Mouse (Mus musculus) adrenal gland (tissue): ENCODE measurements at regions not wholly inside any gene's neighbourhood (a gene's known extent, or its start where the extent isn't known, plus 50 kb on each side); places are given as distances from the start of the nearest gene placed in this dataset.
"Not testable (repeated sequence)": the region's sequence is repeated elsewhere in the genome, so short reads cannot be mapped to it uniquely, and the experiment has no call there.

Experiments used
- intact Hi-C: fragments of 180-260 bp; cut with DNase I; formaldehyde crosslinking; loops from one replicate; pipeline ENCODE4 v1.15.1; 2025

DNA sequence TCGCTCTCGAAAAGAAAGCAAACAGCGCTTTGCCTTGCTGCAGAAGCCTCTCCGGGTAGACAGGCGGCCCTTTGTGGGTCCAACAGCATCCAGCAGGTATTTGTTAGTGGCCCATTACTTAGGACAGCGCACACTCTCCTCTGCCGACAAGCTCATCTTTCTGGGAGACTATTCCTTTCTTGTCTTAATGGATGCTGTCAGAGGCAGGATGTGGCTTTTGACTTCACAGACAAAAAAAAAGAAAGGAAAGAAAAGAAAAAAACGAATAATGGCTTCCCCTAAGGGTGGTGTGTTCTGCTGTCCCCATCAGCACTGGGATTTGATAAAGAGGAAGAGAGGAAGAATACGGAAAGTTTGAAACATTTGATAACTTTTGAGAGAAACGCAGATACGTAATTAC lies 94.7 kb upstream of the Jarid2 start:
- intact Hi-C loops, result no loop called here

DNA sequence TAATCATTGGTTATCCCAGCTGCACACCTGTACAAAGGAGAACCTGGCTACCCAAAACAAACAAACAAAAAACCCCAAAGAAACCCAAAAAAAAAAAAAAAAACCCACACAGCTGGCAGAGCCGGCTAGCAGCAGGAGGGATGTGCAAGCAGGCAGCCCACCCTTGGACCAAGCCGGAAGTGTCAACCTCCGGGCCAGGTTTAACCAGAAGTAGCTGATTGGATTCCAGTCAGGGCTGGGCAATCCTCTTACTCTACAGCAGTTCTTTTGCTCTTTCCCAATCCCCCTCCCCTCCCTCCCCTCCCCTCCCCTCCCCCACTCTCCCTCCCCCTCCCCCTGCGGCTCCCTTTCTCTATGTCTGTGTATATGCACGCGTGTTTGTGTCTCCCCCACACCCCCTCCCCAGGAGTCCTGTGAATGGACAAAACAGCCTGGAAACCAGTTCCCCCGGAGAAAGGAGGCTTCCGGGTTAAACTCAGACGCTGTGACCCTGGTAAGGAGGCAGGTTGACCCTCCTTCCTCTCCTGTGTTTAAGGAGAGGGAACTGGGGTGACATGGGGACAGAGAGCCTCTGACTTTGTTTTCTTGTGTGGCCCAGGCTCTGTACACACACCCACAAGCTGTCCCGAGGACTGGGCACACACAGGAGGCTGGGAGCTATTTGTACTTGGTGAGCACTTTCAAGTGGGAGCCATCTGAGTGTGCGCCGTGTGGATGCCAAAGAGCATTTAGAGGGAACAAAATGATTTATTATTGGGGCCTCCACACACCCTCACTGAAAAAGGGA lies 93.9 kb upstream of the Jarid2 start:
- intact Hi-C loops, result no loop called here

DNA sequence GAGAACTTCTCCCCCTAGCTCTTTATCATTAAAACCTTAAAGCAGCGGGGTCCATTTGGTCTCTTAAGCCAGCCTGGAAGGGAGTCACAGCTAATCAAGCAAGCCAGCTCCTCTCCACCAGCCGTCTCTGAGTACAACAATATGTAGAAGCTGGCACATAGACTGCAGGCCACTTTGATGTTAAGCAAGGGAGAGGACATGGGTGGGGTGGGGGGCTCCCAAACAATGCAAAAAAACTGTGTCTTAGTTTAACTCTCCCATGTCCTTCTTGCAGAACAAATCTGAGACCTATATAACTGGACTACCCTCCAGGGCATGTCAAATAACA lies 93.3 kb upstream of the Jarid2 start:
- intact Hi-C loops, result no loop called here

DNA sequence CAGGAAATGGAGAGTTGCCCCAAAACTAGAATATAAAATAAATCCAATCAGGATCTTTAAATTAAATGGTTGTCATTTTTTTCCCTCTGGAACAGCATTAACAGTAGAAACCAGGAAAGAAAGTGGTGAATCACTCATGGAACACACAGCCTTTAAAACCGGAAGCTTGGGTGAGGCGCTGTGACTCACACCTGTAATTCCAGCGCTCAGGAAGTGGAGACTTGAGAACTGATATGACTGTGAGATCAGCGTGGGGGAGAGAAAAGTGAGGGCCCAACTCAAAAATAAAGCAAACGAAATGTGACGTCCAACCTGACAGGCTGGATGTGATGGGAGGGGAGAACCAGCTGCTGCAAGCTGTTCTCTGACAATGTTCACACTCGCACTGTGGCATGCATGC lies 86.9 kb upstream of the Jarid2 start:
- intact Hi-C loops, result no loop called here

DNA sequence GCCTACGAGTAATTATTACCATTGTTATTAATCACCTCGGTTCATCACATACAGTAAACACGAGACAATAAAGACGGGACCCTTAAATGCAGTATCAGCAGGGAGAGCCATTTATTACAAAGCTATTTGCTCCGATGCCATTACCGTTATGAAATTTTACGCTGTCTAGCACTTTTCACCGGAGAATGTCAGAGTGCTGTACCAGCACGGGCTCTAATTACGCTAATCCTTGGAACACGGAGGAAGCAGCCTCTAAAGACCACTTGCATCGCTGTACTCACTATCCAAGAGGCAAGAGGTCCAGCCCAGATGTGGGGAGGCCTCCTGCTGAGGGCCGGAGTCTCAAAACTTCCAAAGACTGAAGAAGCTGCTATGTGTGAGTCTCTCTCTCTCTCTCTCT lies 79.2 kb upstream of the Jarid2 start:
- intact Hi-C loops, result no loop called here

DNA sequence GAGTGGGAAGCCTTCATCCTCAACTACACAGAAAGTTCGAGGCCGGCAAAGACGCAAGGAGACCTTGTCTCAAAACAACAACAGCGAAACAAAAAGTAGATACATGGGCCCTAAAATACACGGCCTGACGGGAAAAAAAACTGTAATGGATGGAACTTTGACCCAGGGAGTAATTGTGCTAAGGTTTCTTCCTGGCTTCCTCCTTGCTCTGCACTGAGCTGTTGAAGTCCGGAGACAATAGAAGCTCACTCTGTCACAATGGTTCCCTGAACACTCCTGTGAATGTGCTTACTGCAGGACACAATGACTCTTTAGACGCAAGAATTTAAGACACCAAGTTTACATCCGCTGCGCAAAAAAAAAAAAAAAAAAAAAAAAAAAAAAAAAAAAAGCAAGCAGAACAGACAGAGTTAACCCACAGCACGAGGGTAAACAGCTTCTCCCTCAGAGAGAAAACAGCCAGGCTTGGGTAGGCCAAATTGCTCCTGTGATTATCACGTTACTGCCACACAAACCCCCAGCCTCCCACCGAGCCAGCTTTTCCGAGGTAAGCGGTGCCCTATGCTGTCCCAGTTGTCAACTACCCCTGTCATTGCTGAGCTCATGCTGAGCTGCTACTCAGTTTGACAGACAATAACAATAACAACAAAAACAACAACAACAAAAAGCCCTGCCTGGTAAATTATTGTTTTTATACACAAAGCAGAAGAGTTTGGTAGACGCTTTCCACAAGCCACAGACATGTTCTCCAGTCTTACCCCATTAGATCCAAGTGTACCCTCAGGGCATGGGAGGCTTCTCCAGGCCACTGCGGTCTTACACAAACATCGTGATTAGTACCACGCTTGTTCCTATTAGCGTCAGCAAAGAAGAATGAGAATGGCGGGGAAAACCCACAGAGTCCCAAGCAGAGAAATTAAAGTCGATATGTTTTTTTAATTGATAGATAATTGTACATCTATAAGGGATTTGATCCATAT lies 77.7 kb upstream of the Jarid2 start:
- intact Hi-C loops, result no loop called here

DNA sequence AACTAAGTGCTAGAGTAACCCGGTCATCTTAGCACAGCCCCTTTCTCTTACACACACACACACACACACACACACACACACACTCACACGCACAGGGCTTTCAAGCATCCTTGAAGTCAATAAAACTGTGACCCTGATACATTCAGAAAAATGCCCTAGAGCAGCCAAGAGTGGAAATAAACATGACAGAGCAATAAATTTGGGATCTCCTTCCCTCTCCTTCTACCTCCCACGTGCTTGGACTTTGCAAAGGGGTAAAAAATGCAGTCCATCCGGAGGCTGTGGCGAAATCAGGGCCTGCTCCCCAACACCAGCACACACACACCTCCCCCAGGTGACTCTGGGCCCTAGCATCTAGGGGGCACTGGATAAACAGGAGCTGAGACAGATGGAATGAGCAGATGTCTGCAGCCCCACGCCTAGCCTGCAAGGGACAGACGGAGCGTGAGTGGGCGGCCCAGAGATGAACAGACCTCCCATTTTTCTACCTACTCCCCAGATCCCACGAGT lies 71.3 kb upstream of the Jarid2 start:
- intact Hi-C loops, result loop anchor here (5.0 kb wide), 1 partner anchor 36 kb away; no protein-coding TSS in a partner anchor

DNA sequence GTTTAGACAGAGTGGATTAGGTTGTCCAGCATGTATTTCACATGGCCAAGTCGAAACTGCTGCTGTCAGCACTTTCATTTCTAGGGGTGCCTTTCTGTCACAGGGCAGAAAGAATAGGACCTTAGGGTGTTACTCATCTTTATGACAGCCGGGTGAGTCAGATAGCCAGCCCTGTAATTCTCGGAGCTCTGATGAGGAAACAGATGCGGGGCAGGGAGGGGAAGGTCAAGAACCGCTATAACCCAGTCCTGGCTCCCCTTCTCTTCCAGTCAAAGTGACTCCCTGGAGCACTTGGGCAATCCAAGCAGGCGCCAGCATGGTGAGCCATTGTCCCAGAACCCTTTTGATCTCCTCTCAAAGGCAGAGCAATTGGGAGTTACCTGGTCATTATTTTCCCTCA lies 69.4 kb upstream of the Jarid2 start:
- intact Hi-C loops, result loop anchor here (5.0 to 10.0 kb wide), 2 partner anchors 38 to 55 kb away; no protein-coding TSS in a partner anchor

DNA sequence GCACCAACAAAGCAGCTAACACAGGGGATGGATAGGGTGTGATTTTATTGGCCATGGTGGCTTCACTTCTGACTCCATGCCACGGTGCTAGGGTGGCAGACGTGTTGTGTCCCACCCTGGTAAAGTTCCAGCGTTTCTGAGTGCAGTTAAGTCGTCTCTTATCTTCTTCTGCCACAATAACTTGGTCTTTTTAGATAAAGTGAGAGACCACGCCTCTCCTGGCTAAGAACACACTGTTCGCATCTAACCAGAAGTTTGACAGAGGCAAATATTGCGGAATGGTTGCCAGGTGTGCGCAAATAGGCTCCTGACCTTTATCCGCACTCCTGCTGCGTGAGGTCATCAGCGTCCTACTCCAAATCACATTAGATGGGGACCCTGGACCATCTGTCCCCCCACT lies 66.2 kb upstream of the Jarid2 start:
- intact Hi-C loops, result loop anchor here (10.0 kb wide), 1 partner anchor 52 kb away; no protein-coding TSS in a partner anchor

DNA sequence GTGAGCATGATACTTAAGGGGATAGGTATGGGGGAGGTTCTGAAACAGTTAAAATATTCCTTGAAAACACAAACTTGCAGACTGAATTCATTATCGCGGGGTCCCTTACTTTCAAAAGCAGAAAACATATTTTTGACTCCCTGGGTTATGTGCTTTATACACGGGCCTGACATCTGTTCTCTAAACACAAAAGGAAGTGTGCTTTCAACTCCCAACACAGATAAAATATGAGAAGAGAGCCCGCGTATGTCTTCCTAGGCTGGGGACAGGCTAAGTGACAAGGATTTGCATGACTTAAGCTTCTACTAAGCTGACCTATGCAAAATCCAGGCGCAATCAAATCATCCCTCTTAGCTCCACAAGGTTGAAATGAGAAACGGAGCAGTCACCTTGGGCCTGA lies 65.5 kb upstream of the Jarid2 start:
- intact Hi-C loops, result loop anchor here (10.0 kb wide), 1 partner anchor 51 kb away; no protein-coding TSS in a partner anchor

DNA sequence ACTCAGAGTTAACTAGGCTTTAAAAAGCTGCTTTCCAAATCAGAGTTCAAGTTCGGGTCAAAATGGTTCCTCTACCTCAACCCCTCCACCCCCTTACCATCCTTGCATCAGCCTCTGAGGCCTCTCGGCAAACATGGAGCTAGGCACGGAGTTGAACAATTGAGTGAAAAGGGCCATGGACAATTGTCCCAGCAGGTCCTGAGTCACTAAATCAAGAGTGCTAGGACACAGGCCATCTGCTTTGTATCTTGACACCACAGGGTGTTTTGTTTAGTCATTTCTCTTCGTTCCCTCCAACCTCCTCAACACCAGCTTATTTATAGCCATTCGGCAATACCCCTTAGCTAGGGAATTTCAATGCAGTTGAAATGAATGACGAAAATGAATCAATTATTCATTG lies 59.5 kb upstream of the Jarid2 start:
- intact Hi-C loops, result loop anchor here (10.0 kb wide), 1 partner anchor 45 kb away; no protein-coding TSS in a partner anchor

DNA sequence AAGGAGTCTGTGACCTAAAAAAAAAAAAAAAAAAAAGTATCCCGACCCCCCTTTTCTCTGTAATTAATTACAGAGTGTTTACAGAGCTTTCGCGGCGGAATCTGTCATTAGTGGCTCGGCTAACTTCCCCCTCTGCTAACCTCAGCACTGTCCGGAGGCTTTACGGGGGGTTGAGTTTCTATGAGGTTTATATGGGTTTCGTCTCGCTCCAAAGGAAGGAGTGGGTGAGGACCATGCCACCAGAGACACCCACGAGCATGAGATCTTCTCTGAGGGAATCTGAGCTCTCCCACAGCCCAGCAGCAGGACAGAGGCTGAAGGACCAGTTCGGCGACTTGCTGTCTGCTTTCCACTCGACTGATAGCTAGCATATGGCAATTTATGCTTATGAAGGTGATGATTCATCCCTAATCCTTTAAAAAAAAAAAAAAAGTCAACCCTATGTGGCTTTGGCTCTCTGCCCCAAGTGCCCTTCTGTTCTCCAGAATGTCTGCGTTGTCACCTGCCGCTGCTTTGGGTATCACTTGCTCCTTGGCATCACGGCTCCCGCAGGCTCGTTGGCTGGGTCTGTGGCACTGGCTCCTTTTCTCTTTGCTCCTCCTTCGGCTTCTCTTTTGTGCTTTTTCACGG lies 55.8 kb upstream of the Jarid2 start:
- intact Hi-C loops, result no loop called here

DNA sequence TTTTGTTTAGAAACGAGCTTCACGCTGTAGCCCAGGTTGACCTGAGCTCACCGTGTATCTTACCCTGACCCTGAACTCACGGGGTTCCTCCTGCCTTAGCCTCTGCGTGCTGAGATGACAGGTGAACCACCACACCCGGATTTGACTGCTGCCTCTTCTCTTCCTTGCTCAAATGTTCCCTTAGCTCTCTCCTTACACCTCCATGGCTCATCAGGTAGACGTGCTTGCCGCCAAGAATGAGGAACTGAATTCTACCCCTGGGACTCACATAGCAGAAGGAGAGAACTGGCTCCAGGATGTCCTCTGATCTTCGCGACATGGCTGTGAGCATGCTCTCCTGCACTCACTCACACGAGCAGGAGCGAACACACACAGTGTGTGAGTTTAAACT lies 55.3 kb upstream of the Jarid2 start:
- intact Hi-C loops, result no loop called here

DNA sequence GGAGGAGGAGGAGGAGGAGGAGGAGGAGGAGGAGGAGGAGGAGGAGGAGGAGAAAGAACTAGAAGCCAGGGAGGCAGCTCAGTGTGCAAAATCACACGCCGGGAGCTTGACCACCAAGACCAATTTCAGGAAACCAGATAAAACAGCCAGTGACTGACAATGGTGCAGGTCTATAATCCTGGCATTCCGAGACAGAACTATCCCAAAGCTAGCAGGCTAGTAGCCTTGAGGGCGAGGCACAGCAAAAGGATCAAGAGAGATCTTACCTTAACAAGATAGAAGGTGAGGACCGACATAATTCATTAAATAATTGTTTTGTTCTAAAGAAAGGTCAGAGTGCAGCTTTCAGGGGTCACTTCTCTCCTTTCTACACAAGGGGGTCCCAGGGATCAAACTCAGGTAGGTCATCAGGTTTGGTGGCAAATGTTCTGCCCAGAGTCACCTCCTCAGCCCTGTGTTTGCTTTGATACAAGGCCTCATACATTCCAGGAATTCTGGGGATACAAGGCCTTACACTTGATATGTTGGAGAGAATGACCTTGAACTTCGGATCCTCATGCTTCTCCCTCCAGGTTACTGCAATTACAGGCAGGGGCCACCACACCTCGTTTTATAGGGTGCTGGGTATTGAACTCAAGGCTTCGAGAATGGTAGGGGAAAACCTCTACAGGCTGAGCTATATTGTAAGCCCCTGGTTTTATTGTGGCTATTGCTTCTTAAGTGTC lies 54.2 kb upstream of the Jarid2 start:
- intact Hi-C loops, result no loop called here

DNA sequence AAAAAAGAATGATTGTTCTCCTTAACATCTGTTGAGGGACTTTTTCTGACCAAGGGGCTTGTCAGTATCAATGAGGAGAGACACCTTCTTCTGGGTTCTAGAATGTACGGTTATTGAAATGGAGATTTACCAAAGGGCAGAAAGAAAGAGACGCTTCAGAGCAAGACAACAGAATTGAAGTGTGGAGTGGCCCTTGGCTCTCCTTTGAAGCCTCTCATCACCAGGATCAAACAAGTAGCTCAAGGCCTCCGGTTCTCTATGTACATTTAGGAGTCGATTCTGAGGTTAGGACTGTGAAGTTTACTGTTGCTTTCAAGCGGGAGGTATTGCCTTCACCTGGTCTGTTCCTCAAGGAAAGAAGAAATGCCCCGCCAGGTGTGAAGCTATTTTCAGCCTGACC lies 53.2 kb upstream of the Jarid2 start:
- intact Hi-C loops, result no loop called here

DNA sequence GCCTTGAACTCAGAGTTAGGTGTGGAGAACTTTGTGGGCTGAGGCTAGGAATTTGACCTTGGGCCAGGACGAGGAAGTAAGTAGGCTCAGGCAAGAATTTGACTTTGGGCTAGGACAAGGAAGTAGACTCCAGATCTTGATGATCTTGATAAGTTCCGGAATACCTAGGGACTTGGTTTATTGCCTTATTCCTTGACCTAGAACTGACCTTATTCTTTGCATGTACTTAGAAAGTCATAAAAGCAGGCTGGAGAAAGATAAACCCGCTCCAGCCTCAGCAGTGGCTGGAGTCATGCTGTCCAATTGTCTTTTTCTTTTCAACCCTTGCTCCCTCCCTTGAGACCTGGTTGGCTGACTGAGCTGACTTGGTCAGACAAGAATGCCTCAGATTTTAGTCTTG lies 51.2 kb upstream of the Jarid2 start:
- intact Hi-C loops, result no loop called here

DNA sequence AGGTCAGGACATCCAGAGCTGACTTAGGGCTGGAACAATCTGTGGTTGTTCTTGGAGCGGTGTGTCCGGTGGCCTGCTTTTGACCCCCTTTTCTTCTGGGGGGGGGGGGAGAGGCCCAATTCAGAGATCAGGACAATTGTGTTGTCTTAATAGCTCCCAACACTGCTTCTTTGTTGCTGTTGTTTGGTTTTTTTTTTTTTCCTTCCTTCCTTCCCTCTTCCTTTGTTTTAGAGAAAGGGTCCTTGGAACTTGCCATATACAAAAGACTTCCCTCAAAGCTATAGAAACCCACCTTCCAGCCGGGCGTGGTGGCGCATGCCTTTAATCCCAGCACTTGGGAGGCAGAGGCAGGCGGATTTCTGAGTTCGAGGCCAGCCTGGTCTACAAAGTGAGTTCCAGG lies 49.8 kb upstream of the Jarid2 start:
- intact Hi-C loops, result not testable (repeated sequence)
